Mouse (Mus musculus) embryo, embryonic 10 days (tissue): ENCODE data around the gene Sh3rf1.

Experiments used
- DNase-seq: peaks from one replicate; pipeline ENCODE4 v3.0.0-alpha.2; 2015; ENCODE audit warnings: low spot score

Sh3rf1 gene

DNA sequence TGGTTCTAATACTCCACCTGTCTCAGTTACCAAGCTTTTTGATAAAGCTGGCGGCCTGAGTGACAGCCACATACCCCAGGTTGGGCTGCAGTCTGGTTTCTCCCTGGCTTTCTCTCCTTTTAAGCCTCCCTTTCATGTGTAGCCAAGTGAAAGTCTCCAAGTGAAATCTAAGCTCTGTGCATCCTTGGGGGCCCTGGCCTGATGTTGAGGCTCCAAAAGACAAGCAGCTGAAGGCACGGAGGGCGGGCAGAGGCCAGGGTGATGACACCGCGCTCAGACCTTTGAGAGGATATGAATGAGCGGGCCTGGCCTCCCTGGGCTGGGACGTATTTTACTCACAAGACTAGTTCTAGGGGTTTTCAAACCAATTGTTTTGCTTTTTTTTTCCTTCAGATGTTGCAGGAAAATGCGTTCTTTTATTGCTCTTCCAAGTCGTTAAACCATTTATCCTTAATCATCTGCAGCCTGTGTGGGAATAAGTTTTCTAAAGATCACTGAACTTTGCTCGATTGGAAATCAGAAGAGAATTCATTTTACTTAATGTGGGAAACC, 100.8 kb downstream of the Sh3rf1 start:
- DNase-seq, result peak; percentile 88

- no peak for DNase-seq
These were observed 101.5 kb downstream of the Sh3rf1 start for GRCm38 (mm10) chr8:61325014-61325715.

- no peak for DNase-seq
These were observed 102.6 kb downstream of the Sh3rf1 start for GRCm38 (mm10) chr8:61326281-61326680.

DNA sequence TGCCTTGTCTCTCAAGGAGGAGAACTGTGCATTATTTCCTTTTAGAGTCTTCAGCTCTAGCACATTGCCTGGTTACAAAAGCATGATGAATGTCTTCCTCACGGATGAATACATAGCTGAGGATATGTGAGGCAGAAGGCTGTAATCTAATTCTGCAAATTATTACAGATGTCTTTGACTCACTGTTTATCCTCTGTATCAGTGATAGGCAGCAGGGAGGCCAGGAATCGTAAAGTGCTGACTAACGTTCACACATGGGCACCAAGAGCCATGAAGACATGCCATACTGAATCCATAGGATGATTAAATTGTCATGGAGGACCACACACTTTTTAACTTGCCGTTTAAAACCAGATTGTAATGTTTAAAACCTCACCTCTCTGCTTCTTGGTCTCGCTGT, 103.7 kb downstream of the Sh3rf1 start:
- DNase-seq, result no peak

DNA sequence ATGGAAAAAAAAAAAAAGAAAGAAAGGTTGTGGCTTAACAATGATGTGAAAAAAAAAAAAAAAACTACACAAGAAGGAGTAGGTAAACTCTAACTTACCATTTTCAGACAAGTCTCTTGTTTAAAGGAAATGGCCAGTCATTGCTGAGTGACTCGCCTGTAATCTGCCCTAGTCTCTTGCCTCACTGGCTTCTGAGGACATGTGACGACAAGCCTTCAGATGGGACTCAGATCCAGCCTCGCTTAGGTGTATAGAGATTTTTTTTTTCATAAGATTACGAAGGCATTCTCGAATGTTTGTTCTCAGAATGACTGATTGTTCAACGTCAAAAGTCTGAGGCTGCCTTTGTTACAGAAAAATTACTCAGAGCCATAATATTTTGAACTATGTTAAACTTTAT, 116.0 kb downstream of the Sh3rf1 start:
- DNase-seq, result no peak

GRCm38 (mm10) chr8:61340283-61340984, 116.8 kb downstream of the Sh3rf1 start:
- no peak for DNase-seq

GRCm38 (mm10) chr8:61341587-61342441, 118.1 kb downstream of the Sh3rf1 start:
- DNase-seq, result no peak

DNA sequence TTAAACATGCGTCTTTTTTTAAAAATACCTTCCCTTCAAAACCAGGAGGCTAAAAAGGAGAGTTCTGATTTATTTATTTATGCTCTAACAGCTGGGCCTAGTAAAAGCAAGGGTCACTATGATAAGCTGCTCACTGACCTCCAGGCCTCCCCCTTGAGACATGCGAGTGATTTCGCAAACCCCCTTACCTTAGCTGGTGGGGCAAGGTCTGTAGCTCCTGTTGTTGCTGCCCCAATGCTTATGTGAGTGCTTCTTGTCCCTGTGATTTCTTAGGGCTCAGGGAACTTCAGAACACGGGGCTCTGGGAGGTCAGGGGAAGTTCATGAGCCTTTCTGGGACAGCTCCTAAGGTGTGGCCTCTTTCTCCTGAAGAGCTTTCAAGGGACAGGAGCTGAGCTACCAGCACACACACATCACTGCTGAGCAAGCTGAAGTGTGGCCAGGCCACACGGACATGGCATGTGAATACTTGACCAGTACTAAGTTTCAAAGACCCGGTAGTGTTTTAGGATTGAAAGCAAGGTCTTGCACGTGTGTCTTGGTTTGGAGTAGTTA, 118.9 kb downstream of the Sh3rf1 start:
- no peak for DNase-seq

GRCm38 (mm10) chr8:61344435-61344834, 120.8 kb downstream of the Sh3rf1 start:
- DNase-seq, result no peak

- DNase-seq, result no peak
These were observed 123.3 kb downstream of the Sh3rf1 start for GRCm38 (mm10) chr8:61346941-61347340.

DNA sequence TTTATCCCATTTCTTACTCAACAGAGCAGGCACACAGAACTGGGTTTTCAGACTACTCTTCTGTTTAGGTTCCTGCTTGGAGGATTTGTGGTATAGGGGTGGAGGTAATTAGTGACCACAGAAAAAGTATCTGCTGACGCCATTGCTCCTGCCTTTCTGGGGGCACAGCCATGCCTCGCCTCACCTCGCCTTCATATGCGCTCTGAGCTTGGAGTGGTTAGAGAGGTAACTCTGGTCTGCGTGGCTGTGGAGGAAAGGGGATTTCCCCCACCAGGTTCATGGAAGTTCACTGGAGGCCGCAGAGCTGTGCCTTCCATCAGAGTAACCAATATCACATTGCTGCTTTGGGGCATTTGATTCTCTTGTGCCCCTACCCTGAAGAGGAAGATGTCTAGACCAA, 123.9 kb downstream of the Sh3rf1 start:
- no peak for DNase-seq

GRCm38 (mm10) chr8:61348029-61348428, 124.4 kb downstream of the Sh3rf1 start:
- DNase-seq, result no peak

- DNase-seq, result no peak
These were observed 124.8 kb downstream of the Sh3rf1 start for GRCm38 (mm10) chr8:61348518-61348917.

GRCm38 (mm10) chr8:61350443-61350842, 126.8 kb downstream of the Sh3rf1 start:
- DNase-seq, result peak; percentile 70

DNA sequence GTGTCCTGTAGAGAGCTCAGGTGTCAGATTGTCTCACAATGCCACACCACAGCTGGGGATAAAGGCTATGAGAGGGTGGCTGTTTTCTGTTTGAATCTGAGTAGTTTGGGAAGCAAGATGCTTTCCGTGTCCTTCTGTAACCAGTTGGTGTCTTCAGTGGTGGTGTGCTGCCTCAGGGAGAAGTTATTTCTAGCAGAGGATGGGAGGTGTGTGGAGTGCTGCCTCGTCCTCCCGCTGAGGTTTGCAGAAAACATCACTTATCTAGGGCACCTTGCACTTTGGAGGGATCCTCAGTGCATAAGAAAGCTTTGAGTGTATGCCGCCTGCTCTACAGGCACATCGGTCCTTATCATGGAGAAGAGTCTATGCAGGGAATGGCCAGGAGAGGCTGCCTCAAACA, 128.0 kb downstream of the Sh3rf1 start:
- no peak for DNase-seq

DNA sequence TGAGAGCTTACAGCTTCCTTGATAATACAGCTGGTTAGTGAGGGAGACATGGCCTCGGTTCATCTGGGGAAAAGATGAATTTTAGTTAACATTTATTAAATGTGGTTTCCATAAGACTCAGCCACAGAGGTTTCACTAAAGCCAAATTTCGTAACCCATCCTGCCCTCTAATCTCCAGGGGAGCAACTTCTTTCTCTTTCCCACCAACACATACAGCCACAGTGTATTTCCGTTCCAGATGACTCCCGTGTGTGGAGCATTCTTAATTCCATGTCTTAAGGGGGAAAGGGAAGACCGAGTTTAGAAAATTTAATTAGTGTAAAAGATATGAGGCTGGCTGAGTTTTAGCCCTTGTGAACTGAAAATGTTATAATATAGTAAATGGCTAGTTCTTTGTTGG, 131.8 kb downstream of the Sh3rf1 start:
- no peak for DNase-seq

DNA sequence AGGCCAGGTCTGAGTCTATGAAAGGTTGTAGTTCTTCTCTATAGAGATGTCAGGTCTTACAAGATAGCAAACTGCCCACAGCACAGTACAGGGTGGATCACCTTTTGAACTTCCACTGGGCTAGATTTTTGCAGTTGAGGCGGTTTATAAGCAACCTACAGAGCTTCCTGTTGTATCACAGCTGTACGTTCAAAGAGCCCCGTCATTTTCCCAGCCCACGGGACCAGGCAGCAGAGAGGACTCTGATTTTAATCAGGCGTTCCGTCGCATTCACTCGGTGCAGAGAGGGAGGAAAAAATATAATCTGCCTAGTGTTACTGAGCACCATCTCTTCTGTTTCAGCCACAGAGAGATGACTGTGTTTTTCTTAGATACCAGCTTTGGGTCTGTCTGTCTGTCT, 135.3 kb downstream of the Sh3rf1 start:
- DNase-seq, result no peak

GRCm38 (mm10) chr8:61359851-61360272, 136.2 kb downstream of the Sh3rf1 start:
- peak; percentile 61 for DNase-seq

DNA sequence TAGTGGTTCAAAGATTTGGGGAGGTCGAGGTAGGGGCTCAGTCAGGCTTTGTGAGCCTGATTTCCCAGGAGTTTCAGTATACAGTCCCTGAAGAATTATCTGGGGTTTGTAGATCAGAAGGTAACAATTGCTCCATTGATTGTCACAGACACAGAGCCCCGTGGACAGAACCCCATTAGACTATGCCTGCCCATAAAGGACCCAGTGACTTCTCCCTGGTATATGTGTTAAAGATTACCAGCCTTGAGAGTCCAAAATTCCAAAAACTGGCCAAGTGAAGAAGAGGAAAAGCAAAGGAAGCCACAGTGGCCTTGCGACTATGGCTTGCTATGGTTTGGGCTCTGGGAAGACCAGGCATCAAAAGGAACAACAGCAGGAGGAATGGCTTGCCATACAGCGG, 136.7 kb downstream of the Sh3rf1 start:
- no peak for DNase-seq

DNA sequence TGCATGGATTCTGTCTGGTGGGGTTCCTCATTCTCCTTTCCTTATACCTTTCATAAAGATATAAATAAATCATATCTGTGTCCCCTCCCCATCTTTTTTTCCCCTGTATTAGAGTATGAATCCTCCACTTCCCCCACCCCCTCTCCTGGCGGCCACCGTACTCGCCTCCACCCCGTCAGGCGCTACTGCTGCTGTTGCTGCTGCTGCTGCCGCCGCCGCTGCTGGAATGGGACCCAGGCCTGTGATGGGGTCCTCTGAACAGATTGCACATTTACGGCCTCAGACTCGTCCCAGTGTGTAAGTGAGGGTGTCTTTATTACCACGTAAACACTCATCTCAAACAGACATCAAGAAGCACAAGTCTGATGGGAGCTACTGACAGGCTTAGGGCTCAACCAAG, 137.8 kb downstream of the Sh3rf1 start:
- DNase-seq, result no peak

DNA sequence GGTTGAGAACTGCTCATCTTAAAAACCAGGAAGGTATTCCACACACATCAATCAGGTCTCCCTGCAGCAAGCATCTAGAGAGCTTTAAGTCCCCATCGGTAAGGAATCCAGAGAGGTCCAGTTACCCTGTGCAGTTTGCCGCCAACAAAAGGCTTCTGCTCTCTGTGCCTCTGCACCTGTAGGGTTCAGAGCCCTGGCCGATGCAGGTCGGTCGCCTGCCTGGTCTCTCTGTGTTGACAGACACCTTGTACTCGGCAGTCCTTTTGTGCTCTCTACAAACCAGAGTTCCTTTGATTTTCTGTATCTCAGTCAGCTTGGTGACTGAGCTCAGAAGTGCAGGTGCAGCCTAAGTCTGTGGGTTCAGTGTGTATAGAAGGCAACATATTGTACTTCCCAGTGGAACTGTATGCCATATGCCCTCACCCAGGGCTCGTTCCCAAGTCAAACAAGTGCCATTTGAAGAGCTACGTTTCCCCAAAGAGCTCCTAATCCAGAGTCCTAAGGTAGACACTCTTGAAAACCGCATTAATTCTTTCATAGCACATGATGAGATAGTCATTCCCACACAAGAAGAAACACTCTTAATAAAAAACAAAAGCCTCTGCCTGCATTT, 138.7 kb downstream of the Sh3rf1 start:
- no peak for DNase-seq

- no peak for DNase-seq
These were observed 149.6 kb downstream of the Sh3rf1 start for GRCm38 (mm10) chr8:61373303-61373702.
